Mouse (Mus musculus): Measurements from ENCODE around the gene Otop2.

The Otop2 gene

GRCm38 (mm10) chr11:115377854-115378253, 70.9 kb downstream of the Otop2 start:
- DNase-seq (ENCODE audit: low read depth in 1 of 2, low spot score in 2 of 2), result no peak

- DNase-seq (ENCODE audit: low read depth in 1 of 2, low spot score in 2 of 2), result no peak
These were observed 74.3 kb downstream of the Otop2 start for GRCm38 (mm10) chr11:115381276-115381675.
